Mouse (Mus musculus) WW6 (cell line): ENCODE results near the gene Gm8994.

ENCODE experiments used
- DNase-seq: peaks from one replicate; pipeline ENCODE4 v3.0.0-alpha.2; 2013; ENCODE audit warnings: low read depth, low spot score

Gene Gm8994

DNA sequence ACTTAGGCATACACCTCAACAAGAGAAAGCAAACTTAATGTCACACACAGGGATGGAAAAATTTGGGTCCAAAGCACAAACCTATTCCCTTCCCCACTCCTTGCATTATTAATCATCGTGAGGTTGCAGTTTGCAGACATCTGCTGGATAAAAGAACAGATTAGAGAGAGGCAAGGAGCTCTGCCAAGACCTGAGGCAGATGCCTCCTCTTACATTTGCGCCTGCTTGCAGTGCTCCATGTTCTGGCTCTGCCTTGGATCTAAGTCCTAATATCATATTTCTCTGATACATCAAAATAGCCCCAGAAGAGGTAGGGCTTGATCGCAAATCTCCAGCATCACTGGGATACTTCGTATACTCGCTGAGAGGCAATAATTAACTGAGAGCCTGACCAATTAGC, 31.1 kb downstream of the Gm8994 start:
- DNase-seq, result no peak

GRCm38 (mm10) chr6:136363313-136363712, 36.0 kb downstream of the Gm8994 start:
- no peak for DNase-seq

DNA sequence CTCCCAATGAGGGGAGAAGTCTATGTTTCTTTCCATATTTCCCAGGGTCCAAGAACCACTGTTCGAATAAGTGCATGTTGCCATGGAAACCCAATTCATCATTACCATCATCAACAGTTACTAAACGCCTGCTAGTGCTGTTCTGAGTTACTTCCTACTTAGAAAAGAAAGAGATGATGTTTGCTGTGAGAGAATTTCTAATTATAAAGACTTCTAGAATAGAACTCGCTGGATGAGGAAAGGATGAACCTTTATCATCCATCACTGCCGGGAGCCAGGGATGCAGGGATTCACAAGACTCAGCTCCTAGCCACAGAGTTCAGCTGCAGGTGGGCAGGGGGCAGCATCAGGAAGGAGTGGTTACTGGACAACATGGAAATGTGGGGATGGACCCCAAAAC, 36.7 kb downstream of the Gm8994 start:
- DNase-seq, result no peak

DNA sequence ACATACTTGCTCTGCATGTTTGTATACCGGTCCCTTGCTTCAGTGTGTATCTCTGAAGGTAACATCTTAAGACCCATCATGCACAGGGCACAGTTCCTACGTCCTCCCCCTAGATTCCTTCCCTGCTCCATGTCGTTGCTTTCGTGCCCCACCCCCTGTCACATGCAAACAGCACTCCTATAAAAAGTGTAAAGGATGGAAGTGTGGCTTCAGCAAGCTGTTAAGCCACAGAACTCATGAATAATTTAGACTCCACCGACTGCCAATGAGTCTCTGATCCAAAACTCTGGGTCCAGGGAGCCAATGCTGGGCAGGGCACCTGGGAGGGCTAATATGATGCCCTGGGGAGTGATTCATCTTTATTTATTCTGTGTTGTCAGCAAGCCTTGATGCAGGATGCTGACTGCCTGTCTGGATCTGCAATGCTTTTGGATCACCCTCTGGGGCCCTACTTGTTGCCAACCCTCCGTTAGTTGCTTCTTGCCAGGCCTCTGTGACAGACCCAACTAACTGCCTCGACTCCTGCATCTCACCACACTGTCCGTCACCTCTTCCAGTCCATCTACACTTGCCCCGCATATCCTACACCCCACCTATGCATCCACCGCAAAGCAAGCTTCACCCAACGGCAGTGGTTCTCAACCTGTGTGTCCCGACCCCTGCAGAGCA, 37.2 kb downstream of the Gm8994 start:
- no peak for DNase-seq

GRCm38 (mm10) chr6:136376097-136376496, 48.8 kb downstream of the Gm8994 start:
- DNase-seq, result no peak
